Mouse (Mus musculus) hindbrain, postnatal 0 days (tissue): ENCODE measurements at regions not wholly inside any gene's neighbourhood (a gene's known extent, or its start where the extent isn't known, plus 50 kb on each side); places are given as distances from the start of the nearest gene placed in this dataset.

Experiments used
- ATAC-seq: fragments of 200-750 bp; cut with Nextera tagmentation; 2 replicates; pipeline ENCODE4 v1.8.0; 2017; ENCODE audit warnings: mild to moderate bottlenecking, moderate TSS enrichment, moderate library complexity
- DNase-seq: peaks from one replicate; pipeline ENCODE4 v3.0.0-alpha.2; 2015; ENCODE audit warnings: low spot score
- H3K27ac ChIP-seq: fragments of 300-500 bp; sonication (generic); 2 replicates; pipeline ENCODE4 v1.5.1; 2014; ENCODE audit warnings: mild to moderate bottlenecking
- H3K27me3 ChIP-seq: fragments of 300-500 bp; sonication (generic); 2 replicates; pipeline ENCODE4 v1.6.1; 2014; ENCODE audit warnings: low read length, mixed read lengths; ENCODE audit not compliant: insufficient read depth
- H3K36me3 ChIP-seq: fragments of 300-500 bp; sonication (generic); 2 replicates; pipeline ENCODE4 v1.6.1; 2014; ENCODE audit warnings: low read length, mixed read lengths; ENCODE audit not compliant: insufficient read depth
- H3K4me1 ChIP-seq: fragments of 300-500 bp; sonication (generic); 2 replicates; pipeline ENCODE4 v1.6.1; 2014; ENCODE audit warnings: antibody characterized with exemption, low read length, mixed read lengths; ENCODE audit not compliant: insufficient read depth
- H3K4me2 ChIP-seq: fragments of 300-500 bp; sonication (generic); 2 replicates; pipeline ENCODE4 v1.6.1; 2014; ENCODE audit warnings: low read depth, mild to moderate bottlenecking, low read length, moderate library complexity, mixed read lengths
- H3K4me3 ChIP-seq: fragments of 300-500 bp; sonication (generic); 2 replicates; pipeline ENCODE4 v1.5.1; 2014; ENCODE audit warnings: low read length
- H3K9ac ChIP-seq: fragments of 300-500 bp; sonication (generic); replicated peaks from 2 replicates; pipeline ENCODE4 v1.6.1; 2014; ENCODE audit warnings: mild to moderate bottlenecking, low read length, moderate library complexity, mixed read lengths
- H3K9me3 ChIP-seq: fragments of 300-500 bp; sonication (generic); 2 replicates; pipeline ENCODE4 v1.6.1; 2016; ENCODE audit warnings: low read length, mixed read lengths
- CTCF ChIP-seq: IDR thresholded peaks from 2 replicates; pipeline ENCODE4 v1.5.1; 2016; ENCODE audit warnings: antibody characterized with exemption, control low read depth, low read depth
- WGBS: fragments of 180-500 bp; shearing (Covaris S2); extraction: QIAGEN DNeasy Blood & Tissue Kit; methylation state at CpG from one replicate; pipeline ENCODE4 v1.1.7; 2014; 5-methylcytosine and 5-hydroxymethylcytosine counted together

DNA sequence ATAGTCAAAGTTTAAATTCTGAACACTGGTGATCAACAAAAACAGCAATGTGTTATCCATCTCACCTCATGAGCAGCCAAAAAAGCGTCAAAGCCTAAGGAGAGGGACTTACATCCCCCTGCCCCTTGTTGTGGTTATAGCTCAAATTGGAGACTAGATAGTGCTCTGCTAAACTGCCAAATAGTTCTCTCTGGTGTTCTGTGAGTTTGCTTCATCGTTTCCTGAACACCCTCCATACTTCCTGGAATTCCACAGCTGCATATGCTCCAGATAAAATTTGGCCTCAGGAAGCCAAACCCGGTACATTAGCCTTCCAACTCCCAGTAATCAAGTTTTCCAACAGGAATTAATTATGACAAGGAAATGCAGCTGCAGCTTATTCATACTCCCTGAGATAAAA lies 906.6 kb upstream of the Celf2 start:
- Histone ChIP-seq H3K9ac (no peak overlapping the region), H3K4me1 (no peaks in the 10 kb centered on the region), H3K27ac (no peak overlapping the region), H3K9me3 (no peaks in the 10 kb centered on the region), H3K27me3 (no peaks in the 10 kb centered on the region), H3K4me2 (no peak overlapping the region), H3K4me3 (no peak overlapping the region), H3K36me3 (no peaks in the 10 kb centered on the region)
- DNase-seq: no peak
- no peak for ATAC-seq
- 68% methylated on average over 3 of the region's 3 CpGs for WGBS
- TF ChIP-seq CTCF: no peak

DNA sequence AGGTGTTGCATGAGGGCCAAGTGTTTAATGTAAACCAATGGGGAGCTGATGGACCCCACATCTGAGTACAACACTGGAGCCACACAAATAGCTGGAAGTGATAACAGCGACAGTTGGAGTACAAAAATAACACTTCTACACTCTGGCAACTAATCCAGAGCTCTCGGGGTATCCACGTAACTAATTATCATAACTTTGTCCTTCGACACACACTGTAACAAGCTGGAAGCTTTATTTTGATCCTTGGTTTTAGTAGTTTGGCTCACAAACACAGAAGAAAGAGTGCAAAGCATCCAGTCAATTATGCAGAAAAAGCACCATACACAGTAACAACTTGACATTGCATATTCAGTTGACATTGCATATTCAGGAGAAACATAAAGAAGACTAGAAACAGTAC lies 884.8 kb upstream of the Celf2 start:
- no peak overlapping the region for H3K9ac ChIP-seq
- no peak overlapping the region for H3K4me2 ChIP-seq
- H3K36me3 ChIP-seq: no peaks in the 10 kb centered on the region
- no peaks in the 10 kb centered on the region for H3K4me1 ChIP-seq
- no peaks in the 10 kb centered on the region for H3K27me3 ChIP-seq
- ATAC-seq (no peak), DNase-seq (no peak)
- H3K9me3 ChIP-seq: no peaks in the 10 kb centered on the region
- no peak overlapping the region for H3K4me3 ChIP-seq
- no peak for TF ChIP-seq CTCF
- 78% methylated on average over 4 of the region's 4 CpGs for WGBS
- no peak overlapping the region for H3K27ac ChIP-seq

DNA sequence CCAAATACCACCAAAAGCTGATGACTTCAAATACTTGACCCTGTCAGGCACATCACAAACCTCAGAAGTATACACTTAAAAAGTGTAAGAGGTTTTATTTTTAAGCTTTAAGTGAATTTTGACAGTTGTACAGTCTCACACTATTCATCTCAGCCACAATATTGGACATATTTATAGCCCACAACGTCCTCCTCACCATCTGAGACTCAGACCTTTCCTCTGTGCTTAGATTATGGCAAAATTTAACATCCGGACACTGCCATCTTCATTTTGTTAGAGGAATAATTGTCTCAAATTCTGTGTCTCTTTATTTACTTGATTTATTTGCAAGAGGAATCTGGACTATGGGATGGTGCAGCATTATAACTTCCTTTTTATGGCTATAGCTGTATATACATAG lies 880.2 kb upstream of the Celf2 start:
- no peak for TF ChIP-seq CTCF
- H3K36me3 ChIP-seq: no peaks in the 10 kb centered on the region
- 83% methylated on average over 2 of the region's 2 CpGs for WGBS
- H3K27me3 ChIP-seq: no peaks in the 10 kb centered on the region
- no peak for ATAC-seq
- H3K27ac ChIP-seq: no peak overlapping the region
- no peaks in the 10 kb centered on the region for H3K9me3 ChIP-seq
- no peak overlapping the region for H3K9ac ChIP-seq
- no peak for DNase-seq
- no peaks in the 10 kb centered on the region for H3K4me1 ChIP-seq
- no peak overlapping the region for H3K4me2 ChIP-seq
- H3K4me3 ChIP-seq: no peak overlapping the region

DNA sequence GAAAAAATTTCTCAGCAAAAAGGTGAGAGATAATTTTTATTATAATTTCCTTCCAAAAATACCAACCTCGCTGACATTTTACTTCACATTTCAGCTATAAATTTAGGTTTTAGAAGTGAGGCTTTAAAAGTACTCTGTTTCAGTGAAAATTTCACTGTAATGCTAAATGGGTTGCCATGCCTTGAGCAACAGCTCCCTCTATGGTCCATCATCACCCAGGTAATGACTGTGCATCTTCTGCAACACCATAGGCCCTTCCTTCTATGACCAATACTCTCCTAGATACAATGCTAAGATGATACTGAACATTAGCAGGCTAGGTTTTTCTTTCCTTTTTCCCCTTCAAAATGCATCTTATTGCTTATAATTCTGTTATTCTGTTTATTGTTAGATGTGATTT lies 870.9 kb upstream of the Celf2 start:
- Histone ChIP-seq H3K36me3 (no peaks in the 10 kb centered on the region), H3K4me1 (no peaks in the 10 kb centered on the region), H3K27ac (no peak overlapping the region), H3K9me3 (no peaks in the 10 kb centered on the region), H3K4me2 (no peak overlapping the region), H3K4me3 (no peak overlapping the region), H3K27me3 (no peaks in the 10 kb centered on the region), H3K9ac (no peak overlapping the region)
- WGBS: 51% methylated on average over 1 of the region's 1 CpGs
- DNase-seq (peak; percentile 87), ATAC-seq (peak; percentile 86)
- TF ChIP-seq CTCF: peak; percentile 92

DNA sequence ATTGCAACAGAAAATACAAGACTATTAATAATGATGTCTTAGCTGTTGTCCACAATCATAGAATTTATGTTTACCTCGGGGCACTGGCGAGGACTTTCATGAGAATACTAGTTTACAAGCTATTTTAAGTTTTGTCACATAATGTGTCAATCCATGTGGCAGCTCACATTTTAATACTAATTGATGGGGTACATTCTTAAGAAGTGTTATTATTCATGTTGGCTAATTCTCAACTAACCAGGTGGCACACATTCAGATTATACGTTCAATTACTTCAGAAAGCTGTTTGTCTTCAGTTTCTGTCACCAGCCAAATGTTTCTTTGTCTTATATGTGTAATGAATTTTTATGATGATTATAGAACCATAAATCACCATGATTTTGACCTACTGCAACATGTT lies 870.2 kb upstream of the Celf2 start:
- H3K4me3 ChIP-seq: no peak overlapping the region
- no peak overlapping the region for H3K4me2 ChIP-seq
- no peak overlapping the region for H3K9ac ChIP-seq
- 78% methylated on average over 3 of the region's 3 CpGs for WGBS
- ATAC-seq (no peak), DNase-seq (peak; percentile 3)
- no peak overlapping the region for H3K27ac ChIP-seq
- TF ChIP-seq CTCF: no peak
- no peaks in the 10 kb centered on the region for H3K36me3 ChIP-seq
- no peaks in the 10 kb centered on the region for H3K27me3 ChIP-seq
- no peaks in the 10 kb centered on the region for H3K4me1 ChIP-seq
- H3K9me3 ChIP-seq: no peaks in the 10 kb centered on the region

DNA sequence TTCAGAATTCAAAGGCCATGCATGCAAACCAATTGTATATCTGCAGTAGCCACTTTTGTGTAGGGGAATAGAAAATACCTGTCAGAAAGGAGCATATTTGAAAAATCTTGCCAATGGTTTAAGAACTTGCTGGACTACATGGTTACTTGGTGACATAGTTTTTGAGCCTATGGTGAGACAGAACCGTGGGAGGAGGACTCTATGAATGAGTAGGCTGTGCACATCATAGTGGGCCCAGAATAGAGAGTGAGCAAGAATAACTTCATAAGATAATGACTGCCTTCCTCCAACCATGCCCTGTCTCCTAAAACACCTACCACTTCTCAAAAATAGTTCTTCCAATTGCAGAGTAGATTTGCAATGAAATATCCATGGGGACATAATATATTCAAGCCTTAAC lies 838.5 kb upstream of the Celf2 start:
- no peak for ATAC-seq

DNA sequence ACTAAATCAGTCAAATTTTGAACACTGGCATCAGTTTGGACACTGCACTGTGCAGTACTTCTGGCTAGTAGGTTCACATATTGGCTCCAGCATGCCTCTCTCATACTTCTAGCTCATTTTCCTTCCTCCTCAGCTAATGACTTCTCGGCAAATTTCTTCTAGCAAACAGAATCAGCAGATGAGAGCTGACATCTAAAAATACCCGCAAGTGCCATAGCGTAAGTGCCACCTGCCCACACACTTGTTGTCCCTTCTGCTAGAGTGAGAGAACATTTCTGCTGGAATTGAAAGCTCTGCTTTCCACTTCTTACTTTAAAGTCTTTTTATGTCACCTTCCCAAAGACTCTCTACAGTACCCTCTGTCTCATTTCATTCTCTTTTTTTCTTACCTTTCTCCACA lies 835.4 kb upstream of the Celf2 start:
- Histone ChIP-seq H3K27ac (no peak overlapping the region), H3K4me2 (no peak overlapping the region), H3K4me3 (no peak overlapping the region), H3K9me3 (no peaks in the 10 kb centered on the region), H3K36me3 (no peaks in the 10 kb centered on the region), H3K27me3 (no peaks in the 10 kb centered on the region), H3K4me1 (no peaks in the 10 kb centered on the region), H3K9ac (no peak overlapping the region)
- TF ChIP-seq CTCF: no peak
- DNase-seq: no peak
- no peak for ATAC-seq
- 90% methylated on average over 3 of the region's 3 CpGs for WGBS

More for the DNA sequence above, 838.5 kb upstream of the Celf2 start:
- no peak for TF ChIP-seq CTCF
- no peaks in the 10 kb centered on the region for H3K36me3 ChIP-seq
- no peaks in the 10 kb centered on the region for H3K27me3 ChIP-seq
- H3K4me1 ChIP-seq: no peaks in the 10 kb centered on the region
- no peaks in the 10 kb centered on the region for H3K9me3 ChIP-seq
- H3K9ac ChIP-seq: no peak overlapping the region
- no peak overlapping the region for H3K4me2 ChIP-seq
- WGBS: 90% methylated on average over 1 of the region's 1 CpGs
- no peak overlapping the region for H3K27ac ChIP-seq
- H3K4me3 ChIP-seq: no peak overlapping the region
- DNase-seq: no peak

DNA sequence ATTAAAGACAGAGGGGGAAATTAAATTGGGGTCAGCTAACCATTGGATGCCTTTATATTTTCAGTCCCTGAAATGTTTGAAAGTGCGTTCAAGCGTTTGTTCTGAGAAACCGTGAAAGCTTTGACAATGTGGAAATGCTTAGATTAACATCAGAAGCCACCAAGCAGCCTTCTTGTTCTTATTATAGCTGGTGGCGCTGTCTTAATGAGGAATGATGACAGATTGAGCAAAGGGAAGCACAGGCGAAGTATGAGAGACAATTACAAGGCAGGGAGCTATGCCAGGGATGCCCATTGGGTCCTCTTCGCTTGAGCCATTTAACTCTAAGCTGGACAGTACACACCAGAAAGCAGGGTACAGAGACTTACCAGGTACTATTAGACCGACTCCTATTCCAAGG lies 828.9 kb upstream of the Celf2 start:
- no peak for DNase-seq
- WGBS: 61% methylated on average over 7 of the region's 7 CpGs
- no peak overlapping the region for H3K27ac ChIP-seq

More for the DNA sequence above, 828.9 kb upstream of the Celf2 start:
- no peaks in the 10 kb centered on the region for H3K4me1 ChIP-seq
- no peak for TF ChIP-seq CTCF
- no peak overlapping the region for H3K4me2 ChIP-seq
- ATAC-seq: no peak
- H3K36me3 ChIP-seq: no peaks in the 10 kb centered on the region
- no peaks in the 10 kb centered on the region for H3K9me3 ChIP-seq
- H3K9ac ChIP-seq: no peak overlapping the region
- H3K27me3 ChIP-seq: no peaks in the 10 kb centered on the region
- H3K4me3 ChIP-seq: no peak overlapping the region
